Mouse (Mus musculus) ES-E14 (cell line): ENCODE data around the gene Zscan25. TPM values are rescaled to one million over a fixed set of nuclear protein-coding genes. Genes with fewer than 3 reads are reported as not detected.
"Not testable (repeated sequence)": the region's sequence is repeated elsewhere in the genome, so short reads cannot be mapped to it uniquely, and the experiment has no call there.

Source experiments
- DNase-seq: peaks from one replicate; pipeline ENCODE4 v3.0.0-alpha.2; 2013; ENCODE audit warnings: low read depth, low spot score
- H3K27ac ChIP-seq: 2 replicates; pipeline ENCODE4 v1.5.1; 2012; ENCODE audit warnings: low read depth, mild to moderate bottlenecking, low read length, moderate library complexity, mixed read lengths; ENCODE audit not compliant: poor library complexity, insufficient read depth, severe bottlenecking
- H3K36me3 ChIP-seq: 2 replicates; pipeline ENCODE4 v1.6.1; 2012; ENCODE audit warnings: mild to moderate bottlenecking, low read length, moderate library complexity, mixed read lengths; ENCODE audit not compliant: control insufficient read depth, poor library complexity, insufficient read depth, severe bottlenecking
- H3K4me1 ChIP-seq, 2 experiments: fragments of 150-350 bp in 1 of 2; sonication (generic) in 1 of 2; 2 replicates each; pipeline ENCODE4 v1.6.1; 2012; ENCODE audit warnings: low read length in 2 of 2, mild to moderate bottlenecking in 1 of 2, mixed read lengths in 1 of 2; ENCODE audit not compliant: control insufficient read depth in 2 of 2, insufficient read depth in 2 of 2, poor library complexity in 1 of 2
- H3K4me3 ChIP-seq, 2 experiments: fragments of 150-350 bp in 1 of 2; sonication (generic) in 1 of 2; 2 replicates each; pipeline ENCODE4 v1.5.1; 2012; ENCODE audit warnings: low read length in 2 of 2, low read depth in 1 of 2, mild to moderate bottlenecking in 1 of 2, mixed read lengths in 1 of 2; ENCODE audit not compliant: insufficient read depth in 1 of 2, poor library complexity in 1 of 2, severe bottlenecking in 1 of 2
- H3K9ac ChIP-seq: 2 replicates; pipeline ENCODE4 v1.6.1; 2012; ENCODE audit warnings: low read depth, mild to moderate bottlenecking, low read length, mixed read lengths; ENCODE audit not compliant: poor library complexity, insufficient read depth, severe bottlenecking
- H3K9me3 ChIP-seq: fragments of 150-350 bp; sonication (generic); 2 replicates; pipeline ENCODE4 v1.6.1; 2012; ENCODE audit warnings: low read depth, mild to moderate bottlenecking, low read length; ENCODE audit not compliant: control insufficient read depth, insufficient read depth
- CHD2 ChIP-seq: IDR thresholded peaks from 2 replicates; pipeline ENCODE4 v1.6.1; 2014; ENCODE audit warnings: mild to moderate bottlenecking, low read depth, low read length, inconsistent platforms
- HCFC1 ChIP-seq: IDR thresholded peaks from 2 replicates; pipeline ENCODE4 v1.6.1; 2012; ENCODE audit warnings: low read length, inconsistent platforms, borderline replicate concordance; ENCODE audit not compliant: insufficient read depth
- MAFK ChIP-seq: IDR thresholded peaks from 2 replicates; pipeline ENCODE4 v1.6.1; 2014; ENCODE audit warnings: mild to moderate bottlenecking, low read depth, low read length, inconsistent platforms; ENCODE audit not compliant: insufficient read depth
- ZC3H11A ChIP-seq: IDR thresholded peaks from 2 replicates; pipeline ENCODE4 v1.6.1; 2012; ENCODE audit warnings: low read depth, mild to moderate bottlenecking, inconsistent platforms, low read length, borderline replicate concordance
- ZNF384 ChIP-seq: IDR thresholded peaks from 2 replicates; pipeline ENCODE4 v1.6.1; 2012; ENCODE audit warnings: low read depth, low read length, inconsistent platforms
- in situ Hi-C, 2 experiments: fragments of 600-800 bp; cut with MboI; formaldehyde crosslinking; loops; one replicate each; pipeline ENCODE4 v1.15.1; 2025; ENCODE audit warnings: low sequenced_read_pairs in 2 of 2, inconsistent platforms in 1 of 2; ENCODE audit not compliant: unreplicated experiment in 2 of 2
- total RNA-seq: library from RNA; depleted of rRNA; stranded (reverse); fragments of 300-350 nt; gene quantifications from 2 replicates; pipeline ENCODE4 v1.2.3, GENCODE M21; 2012; rRNA removed

The Zscan25 gene
- total RNA-seq, 1 experiment = 16.8 TPM

DNA sequence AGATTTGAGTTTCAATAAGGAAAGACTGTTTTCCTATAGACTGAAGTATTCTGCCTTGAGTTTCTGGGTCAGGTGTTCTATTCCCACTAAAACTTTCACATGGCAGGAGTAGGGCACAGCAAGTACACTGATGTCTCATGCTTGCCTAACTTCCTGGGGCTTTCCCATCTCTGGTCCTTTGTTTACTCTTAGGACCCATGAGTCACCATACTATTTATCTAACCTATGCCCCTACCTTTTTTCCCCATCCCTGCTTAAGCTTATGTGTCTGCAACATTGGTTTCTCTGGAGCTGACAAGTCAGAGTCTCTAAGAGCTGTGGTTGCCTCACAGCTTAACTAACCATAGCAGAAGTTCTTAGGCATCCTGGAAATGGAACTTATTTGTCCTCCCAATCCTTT, 33.5 kb downstream of the Zscan25 start:
- Histone ChIP-seq H3K9me3 (peaks cover 15% of the 10 kb centered on the region), H3K36me3 (no peaks in the 10 kb centered on the region), H3K4me1 (no peaks in the 10 kb centered on the region), H3K9ac (no peak overlapping the region), H3K27ac (no peak overlapping the region), H3K4me3 (no peak overlapping the region)
- TF ChIP-seq HCFC1 (no peak), ZNF384 (no peak)
- no peak for DNase-seq
- in situ Hi-C loops = no loop called here

DNA sequence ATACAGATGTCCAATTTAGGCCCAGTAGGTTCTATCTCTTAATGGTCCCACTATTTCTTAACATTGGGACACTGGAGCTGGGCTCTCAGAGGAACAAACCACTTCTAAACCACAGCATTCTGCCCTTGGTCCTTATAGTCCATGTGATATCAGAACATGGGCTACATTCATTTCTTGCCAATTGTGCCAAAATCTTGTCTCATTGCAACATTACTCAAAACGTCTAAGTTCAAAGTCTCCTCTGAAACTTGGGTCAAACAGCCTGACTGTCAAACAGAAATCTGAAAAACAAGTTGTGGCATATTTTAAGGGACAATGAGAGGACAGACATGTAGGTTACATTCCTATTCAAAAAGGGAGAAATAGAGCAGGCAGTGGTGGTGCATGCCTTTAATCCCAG, 36.8 kb downstream of the Zscan25 start:
- TF ChIP-seq CHD2 (no peak), ZNF384 (no peak), ZC3H11A (no peak), HCFC1 (no peak), MAFK (no peak)
- DNase-seq = no peak
- H3K36me3 ChIP-seq = no peaks in the 10 kb centered on the region
- H3K27ac ChIP-seq = no peak overlapping the region
- H3K9me3 ChIP-seq = peaks cover 18% of the 10 kb centered on the region
- H3K4me3 ChIP-seq = no peak overlapping the region
- no peaks in the 10 kb centered on the region for H3K4me1 ChIP-seq
- H3K9ac ChIP-seq = no peak overlapping the region
- in situ Hi-C loops = no loop called here

DNA sequence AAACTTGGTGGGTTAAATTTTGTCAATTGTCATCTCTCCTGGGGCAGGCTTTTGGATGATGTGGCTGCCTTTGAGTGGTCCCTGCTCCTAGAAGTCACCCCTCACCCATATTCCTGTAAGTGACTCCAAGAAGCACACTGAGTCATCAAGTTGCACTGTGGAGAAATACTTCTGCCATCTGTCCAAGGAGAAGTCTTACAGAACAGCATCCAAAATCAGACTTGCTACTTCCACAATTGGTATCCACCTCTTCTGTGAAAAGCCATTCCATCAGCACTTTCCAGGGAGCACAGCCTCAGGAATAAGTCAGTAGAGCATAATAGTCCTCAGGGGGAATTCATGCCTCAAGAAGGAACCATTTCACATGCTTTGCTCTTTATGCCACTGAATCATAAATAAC, 58.5 kb downstream of the Zscan25 start:
- H3K4me1 ChIP-seq, H3K9ac ChIP-seq, H3K9me3 ChIP-seq, H3K36me3 ChIP-seq, H3K27ac ChIP-seq, in situ Hi-C loops, H3K4me3 ChIP-seq, DNase-seq: not testable (repeated sequence)

Other genes with a start within 250 kb of the Zscan25 start
- not detected in 2 replicates for gene Gm4871, start 247.7 kb upstream of the Zscan25 start, total RNA-seq
- gene 1700018F24Rik, start 237.5 kb upstream of the Zscan25 start, total RNA-seq = not detected in 2 replicates
- gene Arpc1a, start 196.7 kb upstream of the Zscan25 start, total RNA-seq = 48.2 and 65.4 TPM in 2 replicates
- gene Kpna7, start 196.5 kb upstream of the Zscan25 start, total RNA-seq = 0.21 and 0.58 TPM in 2 replicates
- 185 and 249 TPM in 2 replicates for gene Arpc1b, start 166.3 kb upstream of the Zscan25 start, total RNA-seq
- 89.3 and 108 TPM in 2 replicates for gene Pdap1, start 140.3 kb upstream of the Zscan25 start, total RNA-seq
- 124 and 168 TPM in 2 replicates for gene Bud31, start 140.1 kb upstream of the Zscan25 start, total RNA-seq
- 12.8 and 14.3 TPM in 2 replicates for gene Ptcd1, start 113.4 kb upstream of the Zscan25 start, total RNA-seq
- gene Cpsf4, start 113.3 kb upstream of the Zscan25 start, total RNA-seq = 73.2 and 74.4 TPM in 2 replicates
- 537 and 605 TPM in 2 replicates for gene Atp5j2, start 88.4 kb upstream of the Zscan25 start, total RNA-seq
- 5.5 TPM in 2 replicates for gene Zkscan14, start 78.6 kb upstream of the Zscan25 start, total RNA-seq
- gene Zkscan5, start 75.9 kb upstream of the Zscan25 start, total RNA-seq = 16.9 and 18.0 TPM in 2 replicates
- 31.4 and 36.1 TPM in 2 replicates for gene Zfp655, start 48.8 kb upstream of the Zscan25 start, total RNA-seq
- not detected in 2 replicates for gene Cyp3a57, start 64.8 kb downstream of the Zscan25 start, total RNA-seq
- gene Cyp3a16, start 189.2 kb downstream of the Zscan25 start, total RNA-seq = not detected in 2 replicates